Mouse (Mus musculus): Measurements from ENCODE around the gene Atp6v1e1. TPM values are rescaled to one million over a fixed set of nuclear protein-coding genes. Genes with fewer than 3 reads are reported as not detected.

Gene Atp6v1e1
- total and polyA plus RNA-seq, 3 experiments, result 76.9 to 95.2 (median 91.6) TPM

- no peak for TF ChIP-seq KAT2A (IDR thresholded peaks at IDR 0.05; ENCODE audit: insufficient replicate concordance, low read length)
- no peak for TF ChIP-seq RAD21 (IDR thresholded peaks at IDR 0.05; ENCODE audit: low read depth, low read length)
- TF ChIP-seq TBP (conservative IDR thresholded peaks at IDR 0.05; ENCODE audit: low read depth, low read length), result no peak
- TF ChIP-seq PAX5 (IDR thresholded peaks at IDR 0.05; ENCODE audit: low read length), result no peak
- TF ChIP-seq BHLHE40 (IDR thresholded peaks at IDR 0.05; ENCODE audit: low read depth, low read length), result no peak
- TF ChIP-seq POLR2A (IDR thresholded peaks at IDR 0.05; ENCODE audit: low read depth, low read length), result no peak
- TF ChIP-seq POLR2AphosphoS2 (IDR thresholded peaks at IDR 0.05; ENCODE audit: low read depth, low read length), result no peak
- TF ChIP-seq MEF2A (IDR thresholded peaks at IDR 0.05; ENCODE audit: borderline replicate concordance, low read depth, low read length), result no peak
- no peak for TF ChIP-seq HCFC1 (IDR thresholded peaks at IDR 0.05; ENCODE audit: low read depth, low read length)
- no peak for TF ChIP-seq EP300 (IDR thresholded peaks at IDR 0.05; ENCODE audit: low read length)
- no peak for TF ChIP-seq TCF12 (IDR thresholded peaks at IDR 0.05; ENCODE audit: low read depth, low read length)
- TF ChIP-seq JUN (IDR thresholded peaks at IDR 0.05; ENCODE audit: insufficient read depth, low read depth, low read length), result no peak
- no peak for TF ChIP-seq JUND (conservative IDR thresholded peaks at IDR 0.05; ENCODE audit: low read depth, low read length)
- no peak for TF ChIP-seq E2F4 (IDR thresholded peaks at IDR 0.05; ENCODE audit: insufficient replicate concordance, low read depth, low read length)
- no peak for TF ChIP-seq MAFK (IDR thresholded peaks at IDR 0.05; ENCODE audit: insufficient replicate concordance, low read length)
- no peak for TF ChIP-seq ZKSCAN1 (IDR thresholded peaks at IDR 0.05; ENCODE audit: borderline replicate concordance, low read depth, low read length)
- no peak for TF ChIP-seq UBTF (IDR thresholded peaks at IDR 0.05; ENCODE audit: low read depth, low read length)
- no peak for TF ChIP-seq ZMIZ1 (IDR thresholded peaks at IDR 0.05; ENCODE audit: low read depth, low read length)
- H3K4me3 ChIP-seq (replicated peaks in 1 of 3; ENCODE audit: low read depth in 2 of 3, low read length in 2 of 3, poor library complexity in 1 of 3), result no peak overlapping the region
- no peak overlapping the region for H3K9ac ChIP-seq (ENCODE audit: insufficient read depth, low read depth)
- dilution Hi-C loops (cut with MboI; ENCODE audit: extremely low pct_ligation_motif_present, extremely low pct_unique_long_range_greater_than_20kb, low sequenced_read_pairs), result no loop called here
- peaks cover 32 to 58% of the 10 kb centered on the region in 2 experiments for H3K36me3 ChIP-seq (replicated peaks in 1 of 2; ENCODE audit: control insufficient read depth in 1 of 2, insufficient read depth in 1 of 2, low read length in 1 of 2)
- H3K79me2 ChIP-seq (replicated peaks; ENCODE audit: control insufficient read depth, extremely low read depth, insufficient read depth, poor library complexity, severe bottlenecking), result 0 out of 2 replicates have a peak, but pooled peaks cover 2% of the 10 kb centered on the region
- peaks cover 0 to 11% of the 10 kb centered on the region in 2 experiments; a peak in 2 of 4 replicates for H3K4me1 ChIP-seq (ENCODE audit: control insufficient read depth in 1 of 2, insufficient read depth in 2 of 2)
- H3K4me2 ChIP-seq (ENCODE audit: insufficient read depth, low read depth, poor library complexity, severe bottlenecking), result no peak overlapping the region
- H3K27ac ChIP-seq (ENCODE audit: insufficient read depth, low read depth), result no peak overlapping the region
- no peak for DNase-seq (ENCODE audit: extremely low read depth)
- no peaks in the 10 kb centered on the region for H3K27me3 ChIP-seq (replicated peaks)
- no peaks in the 10 kb centered on the region for H3K9me3 ChIP-seq (replicated peaks; ENCODE audit: low read length)
- in situ Hi-C loops (cut with MboI; ENCODE audit: low pct_ligation_motif_present, low pct_unique_long_range_greater_than_20kb, low sequenced_read_pairs), result no loop called here
Measured at GRCm38 (mm10) chr6:120746416-120746815, 76.2 kb downstream of the Atp6v1e1 start.

Other genes with a start within 250 kb of the Atp6v1e1 start
- 10.6 and 12.5 TPM in 2 replicates for gene Cecr2, start 156.4 kb downstream of the Atp6v1e1 start, total RNA-seq (2012; rRNA removed)
- gene Cecr2, start 156.4 kb downstream of the Atp6v1e1 start, total RNA-seq (2014; rRNA removed), result 5.7 and 6.6 TPM in 2 replicates
- gene Cecr2, start 156.4 kb downstream of the Atp6v1e1 start, polyA plus RNA-seq (2012; ENCODE audit: insufficient read length, low read depth), result 15.0 and 16.9 TPM in 2 replicates
- 0.08 and 0.17 TPM in 2 replicates for gene Slc25a18, start 49.2 kb downstream of the Atp6v1e1 start, total RNA-seq (2012; rRNA removed)
- gene Slc25a18, start 49.2 kb downstream of the Atp6v1e1 start, total RNA-seq (2014; rRNA removed), result 0.12 and 0.19 TPM in 2 replicates
- gene Slc25a18, start 49.2 kb downstream of the Atp6v1e1 start, polyA plus RNA-seq (2012; ENCODE audit: insufficient read length, low read depth), result 0.46 and 0.51 TPM in 2 replicates
- gene Bcl2l13, start 13.4 kb upstream of the Atp6v1e1 start, total RNA-seq (2012; rRNA removed), result 25.5 and 25.7 TPM in 2 replicates
- gene Bcl2l13, start 13.4 kb upstream of the Atp6v1e1 start, total RNA-seq (2014; rRNA removed), result 35.9 and 46.6 TPM in 2 replicates
- gene Bcl2l13, start 13.4 kb upstream of the Atp6v1e1 start, polyA plus RNA-seq (2012; ENCODE audit: insufficient read length, low read depth), result 24.6 and 29.5 TPM in 2 replicates
- gene Bid, start 94.1 kb upstream of the Atp6v1e1 start, total RNA-seq (2012; rRNA removed), result 102 and 118 TPM in 2 replicates
- gene Bid, start 94.1 kb upstream of the Atp6v1e1 start, total RNA-seq (2014; rRNA removed), result 132 and 148 TPM in 2 replicates
- 129 and 144 TPM in 2 replicates for gene Bid, start 94.1 kb upstream of the Atp6v1e1 start, polyA plus RNA-seq (2012; ENCODE audit: insufficient read length, low read depth)

Measured in CH12.LX (cell line).